Mouse (Mus musculus): ENCODE measurements around the gene Prune2. TPM values are rescaled to one million over a fixed set of nuclear protein-coding genes. Genes with fewer than 3 reads are reported as not detected.

Gene Prune2
- total RNA-seq, 1 experiment, result 42.0 TPM

DNA sequence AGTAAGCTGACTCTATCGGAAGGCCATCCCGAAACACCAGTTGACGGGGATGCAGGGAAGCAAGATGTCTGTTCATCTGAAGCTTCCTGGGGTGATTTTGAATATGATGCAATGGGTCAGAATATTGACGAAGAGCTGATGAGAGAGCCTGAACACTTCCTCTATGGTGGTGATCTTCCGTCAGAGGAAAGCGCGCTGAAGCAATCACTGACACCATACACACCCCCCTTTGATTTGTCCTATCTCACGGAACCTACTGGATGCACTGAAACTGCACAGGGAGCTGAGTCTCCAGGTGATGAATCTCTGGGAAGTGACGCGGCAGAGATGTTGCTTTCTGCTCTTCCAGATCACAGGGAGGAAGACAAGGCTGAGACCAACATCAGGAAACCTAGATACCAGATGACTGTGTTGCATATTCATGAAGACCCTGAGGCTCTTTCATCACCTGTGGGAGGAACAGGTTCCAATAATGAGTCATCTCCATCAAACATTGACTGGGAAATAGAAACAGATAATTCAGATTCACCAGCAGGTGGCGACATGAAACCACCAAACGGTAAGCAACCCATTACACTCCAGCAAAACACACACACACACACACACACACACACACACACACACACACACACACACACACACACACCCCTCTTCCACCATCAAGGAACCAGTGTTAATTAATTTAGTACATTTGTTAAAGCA lies 168.3 kb downstream of the Prune2 start:
- TF ChIP-seq ZC3H11A (IDR thresholded peaks at IDR 0.05; ENCODE audit: borderline replicate concordance, low read depth, low read length), result peak; percentile 95
- no peak for TF ChIP-seq MAFK (IDR thresholded peaks at IDR 0.05; ENCODE audit: insufficient read depth, low read depth, low read length)
- TF ChIP-seq ZNF384 (IDR thresholded peaks at IDR 0.05; ENCODE audit: low read depth, low read length), result no peak
- no peak for TF ChIP-seq CHD2 (IDR thresholded peaks at IDR 0.05; ENCODE audit: low read depth, low read length)
- H3K4me1 ChIP-seq (ENCODE audit: control insufficient read depth in 2 of 2, insufficient read depth in 2 of 2, low read length in 2 of 2, poor library complexity in 1 of 2), result no peaks in the 10 kb centered on the region
- DNase-seq (ENCODE audit: low read depth, low spot score), result peak; percentile 38

DNA sequence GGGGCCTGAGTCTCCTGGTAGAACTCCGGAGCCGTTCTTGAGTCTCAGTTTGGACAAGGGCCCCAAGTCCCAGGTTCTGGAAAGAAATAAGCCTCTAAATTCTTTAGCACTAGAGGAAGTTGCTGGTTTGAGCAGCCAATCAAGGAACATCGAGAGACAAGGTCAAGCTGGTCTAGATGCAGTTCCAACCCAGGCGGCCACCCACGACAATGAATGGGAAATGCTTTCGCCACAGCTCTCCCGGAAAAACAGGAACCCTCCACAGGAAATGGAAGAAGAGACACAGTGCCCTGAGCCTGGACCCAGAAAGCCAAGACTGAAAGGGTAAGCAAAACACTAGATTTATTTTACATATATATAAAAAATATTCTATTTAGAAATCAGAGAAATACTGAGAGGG lies 169.5 kb downstream of the Prune2 start:
- Histone ChIP-seq H3K27ac (ENCODE audit: insufficient read depth, low read depth, low read length, poor library complexity, severe bottlenecking) (no peak overlapping the region), H3K9me3 (ENCODE audit: control insufficient read depth, insufficient read depth, low read depth, low read length) (no peaks in the 10 kb centered on the region), H3K4me3 (ENCODE audit: insufficient read depth in 1 of 2, low read depth in 1 of 2, low read length in 2 of 2, poor library complexity in 1 of 2, severe bottlenecking in 1 of 2) (no peak overlapping the region), H3K9ac (ENCODE audit: insufficient read depth, low read depth, low read length, poor library complexity, severe bottlenecking) (no peak overlapping the region), H3K4me1 (ENCODE audit: control insufficient read depth in 2 of 2, insufficient read depth in 2 of 2, low read length in 2 of 2, poor library complexity in 1 of 2) (no peaks in the 10 kb centered on the region), H3K36me3 (ENCODE audit: control insufficient read depth, insufficient read depth, low read length, poor library complexity, severe bottlenecking) (no peaks in the 10 kb centered on the region)
- in situ Hi-C loops (cut with MboI; ENCODE audit: low sequenced_read_pairs in 2 of 2, unreplicated experiment in 2 of 2), result no loop called here
- TF ChIP-seq ZC3H11A (IDR thresholded peaks at IDR 0.05; ENCODE audit: borderline replicate concordance, low read depth, low read length) (no peak), CHD2 (IDR thresholded peaks at IDR 0.05; ENCODE audit: low read depth, low read length) (no peak), HCFC1 (IDR thresholded peaks at IDR 0.05; ENCODE audit: borderline replicate concordance, insufficient read depth, low read length) (no peak), ZNF384 (IDR thresholded peaks at IDR 0.05; ENCODE audit: low read depth, low read length) (no peak), MAFK (IDR thresholded peaks at IDR 0.05; ENCODE audit: insufficient read depth, low read depth, low read length) (no peak)
- DNase-seq (ENCODE audit: low read depth, low spot score), result no peak

More for the DNA sequence above, 168.3 kb downstream of the Prune2 start:
- Histone ChIP-seq H3K4me3 (ENCODE audit: insufficient read depth in 1 of 2, low read depth in 1 of 2, low read length in 2 of 2, poor library complexity in 1 of 2, severe bottlenecking in 1 of 2) (no peak overlapping the region), H3K36me3 (ENCODE audit: control insufficient read depth, insufficient read depth, low read length, poor library complexity, severe bottlenecking) (no peaks in the 10 kb centered on the region), H3K9me3 (ENCODE audit: control insufficient read depth, insufficient read depth, low read depth, low read length) (no peaks in the 10 kb centered on the region), H3K27ac (ENCODE audit: insufficient read depth, low read depth, low read length, poor library complexity, severe bottlenecking) (no peak overlapping the region; the same call in 1 of the 2 replicates), H3K9ac (ENCODE audit: insufficient read depth, low read depth, low read length, poor library complexity, severe bottlenecking) (no peak overlapping the region)
- in situ Hi-C loops (cut with MboI; ENCODE audit: low sequenced_read_pairs in 2 of 2, unreplicated experiment in 2 of 2), result loop anchor here in 1 of 2 experiments (5.0 to 25.0 kb wide), 2 partner anchors 253 to 713 kb away; partner anchors contain the start of gene Pcsk5

DNA sequence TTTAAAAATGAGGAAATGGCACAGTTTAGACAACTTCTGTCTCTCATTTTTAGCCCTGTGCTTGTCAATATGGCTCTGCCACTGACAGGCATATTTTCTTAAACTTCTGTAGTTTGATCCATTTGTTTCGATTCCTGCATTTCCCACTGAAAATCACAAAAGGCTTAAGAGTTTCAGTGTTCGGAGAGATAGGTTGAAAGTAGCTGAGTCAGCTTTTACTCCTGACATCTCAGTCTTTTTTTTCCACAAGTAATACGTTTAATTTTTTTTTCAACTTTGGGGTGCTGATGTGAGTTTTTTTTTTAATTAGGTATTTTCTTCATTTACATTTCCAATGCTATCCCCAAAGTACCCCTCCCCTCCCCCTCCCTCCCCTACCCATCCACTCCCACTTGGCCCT lies 174.6 kb downstream of the Prune2 start:
- no peak for DNase-seq (ENCODE audit: low read depth, low spot score)
- TF ChIP-seq MAFK (IDR thresholded peaks at IDR 0.05; ENCODE audit: insufficient read depth, low read depth, low read length) (peak; percentile 94), HCFC1 (IDR thresholded peaks at IDR 0.05; ENCODE audit: borderline replicate concordance, insufficient read depth, low read length) (no peak), CHD2 (IDR thresholded peaks at IDR 0.05; ENCODE audit: low read depth, low read length) (no peak)
- Histone ChIP-seq H3K4me3 (ENCODE audit: insufficient read depth in 1 of 2, low read depth in 1 of 2, low read length in 2 of 2, poor library complexity in 1 of 2, severe bottlenecking in 1 of 2) (no peak overlapping the region), H3K27ac (ENCODE audit: insufficient read depth, low read depth, low read length, poor library complexity, severe bottlenecking) (no peak overlapping the region), H3K36me3 (ENCODE audit: control insufficient read depth, insufficient read depth, low read length, poor library complexity, severe bottlenecking) (no peaks in the 10 kb centered on the region), H3K9me3 (ENCODE audit: control insufficient read depth, insufficient read depth, low read depth, low read length) (no peaks in the 10 kb centered on the region), H3K9ac (ENCODE audit: insufficient read depth, low read depth, low read length, poor library complexity, severe bottlenecking) (no peak overlapping the region), H3K4me1 (ENCODE audit: control insufficient read depth in 2 of 2, insufficient read depth in 2 of 2, low read length in 2 of 2, poor library complexity in 1 of 2) (no peaks in the 10 kb centered on the region)
- in situ Hi-C loops (cut with MboI; ENCODE audit: low sequenced_read_pairs in 2 of 2, unreplicated experiment in 2 of 2), result no loop called here

DNA sequence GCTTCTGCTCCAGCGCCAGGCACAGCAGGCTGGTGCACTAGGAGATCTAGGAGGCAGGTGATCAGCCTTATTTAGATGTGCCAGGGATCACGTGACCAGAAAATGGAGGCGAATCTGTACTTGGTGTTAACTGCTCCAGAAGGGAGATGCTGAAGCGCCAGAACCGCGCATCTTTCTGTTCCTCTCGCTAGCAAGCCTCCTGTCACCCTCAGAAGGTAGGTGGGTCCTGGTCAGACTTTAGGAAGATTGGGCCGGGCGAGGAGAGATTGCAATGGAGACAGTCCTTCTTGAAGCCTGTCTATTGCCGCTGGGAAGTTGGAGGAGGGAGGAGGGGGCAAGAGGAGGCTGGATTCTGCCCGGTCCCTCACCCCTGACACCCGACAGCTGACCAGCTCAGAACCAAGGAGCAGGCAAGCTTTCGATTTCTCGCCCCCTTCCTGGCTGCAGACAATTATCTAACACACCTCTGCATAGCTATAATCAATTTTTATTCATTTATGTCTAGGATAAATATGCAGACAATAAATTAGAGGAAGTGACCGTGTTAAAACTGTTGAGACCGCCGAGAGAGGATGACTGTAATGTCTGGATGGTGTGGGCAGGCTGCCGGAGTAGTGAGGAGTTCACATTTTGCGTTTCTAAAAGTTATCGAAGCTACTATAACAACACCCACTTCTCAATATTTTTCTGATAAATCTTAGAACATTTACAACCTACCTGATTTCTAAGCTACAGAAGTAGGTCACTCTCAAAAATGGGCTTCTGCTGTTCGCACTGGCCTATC lies 181.0 kb downstream of the Prune2 start:
- TF ChIP-seq ZC3H11A (IDR thresholded peaks at IDR 0.05; ENCODE audit: borderline replicate concordance, low read depth, low read length) (no peak), HCFC1 (IDR thresholded peaks at IDR 0.05; ENCODE audit: borderline replicate concordance, insufficient read depth, low read length) (no peak), ZNF384 (IDR thresholded peaks at IDR 0.05; ENCODE audit: low read depth, low read length) (no peak), MAFK (IDR thresholded peaks at IDR 0.05; ENCODE audit: insufficient read depth, low read depth, low read length) (no peak), CHD2 (IDR thresholded peaks at IDR 0.05; ENCODE audit: low read depth, low read length) (no peak)
- in situ Hi-C loops (cut with MboI; ENCODE audit: low sequenced_read_pairs in 2 of 2, unreplicated experiment in 2 of 2), result no loop called here
- peak; percentile 53 for DNase-seq (ENCODE audit: low read depth, low spot score)
- H3K4me3 ChIP-seq (ENCODE audit: insufficient read depth in 1 of 2, low read depth in 1 of 2, low read length in 2 of 2, poor library complexity in 1 of 2, severe bottlenecking in 1 of 2), result peak overlapping the region; percentile 71 to 83
- peak overlapping the region; percentile 81 for H3K9ac ChIP-seq (ENCODE audit: insufficient read depth, low read depth, low read length, poor library complexity, severe bottlenecking)
- H3K9me3 ChIP-seq (ENCODE audit: control insufficient read depth, insufficient read depth, low read depth, low read length), result no peaks in the 10 kb centered on the region
- H3K4me1 ChIP-seq (ENCODE audit: control insufficient read depth in 2 of 2, insufficient read depth in 2 of 2, low read length in 2 of 2, poor library complexity in 1 of 2), result peaks cover 2 to 16% of the 10 kb centered on the region in 2 experiments; a peak in 3 of 4 replicates
- H3K36me3 ChIP-seq (ENCODE audit: control insufficient read depth, insufficient read depth, low read length, poor library complexity, severe bottlenecking), result no peaks in the 10 kb centered on the region
- peak overlapping the region; percentile 86 for H3K27ac ChIP-seq (ENCODE audit: insufficient read depth, low read depth, low read length, poor library complexity, severe bottlenecking)

Data from ES-E14 (cell line).